Mouse (Mus musculus) c-Kit-positive CD71-negative TER-119-negative erythroid progenitor cells, embryonic 14.5 days (primary cell): ENCODE measurements around the gene Bzw2.

Experiments
- DNase-seq: peaks from one replicate; pipeline ENCODE4 v3.0.0-alpha.2; 2013; ENCODE audit warnings: low read depth

Gene Bzw2

GRCm38 (mm10) chr12:36135409-36135808, 22.5 kb downstream of the Bzw2 start:
- DNase-seq, result no peak

GRCm38 (mm10) chr12:36134111-36134510, 23.8 kb downstream of the Bzw2 start:
- no peak for DNase-seq

- no peak for DNase-seq
Observed at GRCm38 (mm10) chr12:36133547-36133946, 24.3 kb downstream of the Bzw2 start.

GRCm38 (mm10) chr12:36132668-36133067, 25.2 kb downstream of the Bzw2 start:
- DNase-seq, result no peak

- DNase-seq, result no peak
Observed at GRCm38 (mm10) chr12:36132254-36132653, 25.6 kb downstream of the Bzw2 start.

GRCm38 (mm10) chr12:36129826-36130225, 28.1 kb downstream of the Bzw2 start:
- no peak for DNase-seq

GRCm38 (mm10) chr12:36126049-36126448, 31.8 kb downstream of the Bzw2 start:
- no peak for DNase-seq

- DNase-seq, result no peak
Observed at GRCm38 (mm10) chr12:36119244-36119643, 38.6 kb downstream of the Bzw2 start.

- no peak for DNase-seq
Observed at GRCm38 (mm10) chr12:36117161-36117560, 40.7 kb downstream of the Bzw2 start.

GRCm38 (mm10) chr12:36112081-36112480, 45.8 kb downstream of the Bzw2 start:
- DNase-seq, result no peak

GRCm38 (mm10) chr12:36111110-36111509, 46.8 kb downstream of the Bzw2 start:
- no peak for DNase-seq

- no peak for DNase-seq
Observed at GRCm38 (mm10) chr12:36110457-36110856, 47.4 kb downstream of the Bzw2 start.

GRCm38 (mm10) chr12:36108442-36108841, 49.4 kb downstream of the Bzw2 start:
- DNase-seq, result no peak

- no peak for DNase-seq
Observed at GRCm38 (mm10) chr12:36103592-36103910, 54.3 kb downstream of the Bzw2 start.

- no peak for DNase-seq
Observed at GRCm38 (mm10) chr12:36102733-36103591, 54.9 kb downstream of the Bzw2 start.

- no peak for DNase-seq
Observed at GRCm38 (mm10) chr12:36095371-36095880, 62.5 kb downstream of the Bzw2 start.

- DNase-seq, result no peak
Observed at GRCm38 (mm10) chr12:36093081-36093670, 64.7 kb downstream of the Bzw2 start.

- no peak for DNase-seq
Observed at GRCm38 (mm10) chr12:36091964-36092363, 65.9 kb downstream of the Bzw2 start.

- no peak for DNase-seq
Observed at GRCm38 (mm10) chr12:36089221-36089620, 68.7 kb downstream of the Bzw2 start.

- no peak for DNase-seq
Observed at GRCm38 (mm10) chr12:36088804-36089203, 69.1 kb downstream of the Bzw2 start.

GRCm38 (mm10) chr12:36085380-36085779, 72.5 kb downstream of the Bzw2 start:
- no peak for DNase-seq

- no peak for DNase-seq
Observed at GRCm38 (mm10) chr12:36078101-36078899, 79.6 kb downstream of the Bzw2 start.

- DNase-seq, result no peak
Observed at GRCm38 (mm10) chr12:36072860-36073259, 85.0 kb downstream of the Bzw2 start.
